Mouse (Mus musculus) hindbrain, embryonic 11.5 days (tissue): Measurements from ENCODE around the gene Slc17a2. TPM values are rescaled to one million over a fixed set of nuclear protein-coding genes. Genes with fewer than 3 reads are reported as not detected.

Experiments
- ATAC-seq: fragments of 200-750 bp; cut with Nextera tagmentation; 2 replicates; pipeline ENCODE4 v1.8.0; 2017; ENCODE audit warnings: mild to moderate bottlenecking, moderate TSS enrichment, moderate library complexity; ENCODE audit not compliant: low FRiP score
- DNase-seq: peaks from one replicate; pipeline ENCODE4 v3.0.0-alpha.2; 2015; ENCODE audit warnings: low spot score
- H3K27ac ChIP-seq: fragments of 300-500 bp; sonication (generic); 2 replicates; pipeline ENCODE4 v1.5.1; 2014; ENCODE audit warnings: mild to moderate bottlenecking, low read depth, low read length
- H3K27me3 ChIP-seq: fragments of 300-500 bp; sonication (generic); 2 replicates; pipeline ENCODE4 v1.6.1; 2014; ENCODE audit warnings: mild to moderate bottlenecking, low read length, moderate library complexity, mixed read lengths; ENCODE audit not compliant: control insufficient read depth, insufficient read depth
- H3K36me3 ChIP-seq: fragments of 300-500 bp; sonication (generic); 2 replicates; pipeline ENCODE4 v1.6.1; 2014; ENCODE audit warnings: mild to moderate bottlenecking, low read length, moderate library complexity, mixed read lengths; ENCODE audit not compliant: control insufficient read depth, insufficient read depth
- H3K4me1 ChIP-seq: fragments of 300-500 bp; sonication (generic); replicated peaks from 2 replicates; pipeline ENCODE4 v1.6.1; 2014; ENCODE audit warnings: low read length, mixed read lengths; ENCODE audit not compliant: control insufficient read depth, insufficient read depth
- H3K4me2 ChIP-seq: fragments of 300-500 bp; sonication (generic); replicated peaks from 2 replicates; pipeline ENCODE4 v1.6.1; 2014; ENCODE audit warnings: mild to moderate bottlenecking, low read depth, low read length
- H3K4me3 ChIP-seq: fragments of 300-500 bp; sonication (generic); 2 replicates; pipeline ENCODE4 v1.5.1; 2014; ENCODE audit warnings: low read depth, low read length
- H3K9ac ChIP-seq: fragments of 300-500 bp; sonication (generic); 2 replicates; pipeline ENCODE4 v1.6.1; 2014; ENCODE audit warnings: low read depth, low read length
- H3K9me3 ChIP-seq: fragments of 300-500 bp; sonication (generic); 2 replicates; pipeline ENCODE4 v1.6.1; 2016; ENCODE audit warnings: low read length; ENCODE audit not compliant: control insufficient read depth
- WGBS: fragments of 180-500 bp; shearing (Covaris S2); extraction: QIAGEN DNeasy Blood & Tissue Kit; methylation state at CpG from one replicate; pipeline ENCODE4 v1.1.7; 2014; 5-methylcytosine and 5-hydroxymethylcytosine counted together
- polyA plus RNA-seq: library from polyadenylated mRNA; unstranded; fragments of >200 nt; fragmentation: Nextera tagmentation; extraction: Ambion mirVana; gene quantifications from 2 replicates; pipeline ENCODE4 v1.2.1, GENCODE M21; 2014

Gene Slc17a2
- polyA plus RNA-seq, 1 experiment from 2014 or later: not detected

DNA sequence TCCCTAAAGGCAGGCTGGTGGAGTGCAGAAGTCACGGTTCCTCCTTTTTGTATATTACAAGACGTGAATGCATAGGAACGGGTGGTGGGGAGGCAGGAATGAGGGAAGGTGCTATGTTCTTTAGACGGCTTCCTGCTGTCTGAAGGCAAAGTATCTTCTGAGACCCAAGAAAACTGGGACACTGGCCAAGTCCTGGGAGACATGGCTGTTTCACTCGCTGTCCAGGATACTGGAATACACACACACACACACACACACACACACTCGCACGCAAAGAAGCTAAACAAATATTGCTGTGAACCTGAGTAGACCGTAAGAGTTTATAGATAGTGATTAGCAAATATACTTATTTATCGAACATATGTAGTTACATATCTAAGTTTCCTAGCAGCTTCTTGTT lies 57.9 kb downstream of the Slc17a2 start:
- H3K9ac ChIP-seq: no peak overlapping the region
- H3K4me1 ChIP-seq: no peaks in the 10 kb centered on the region
- H3K9me3 ChIP-seq: no peaks in the 10 kb centered on the region
- DNase-seq: no peak
- no peak overlapping the region for H3K4me3 ChIP-seq
- no peak overlapping the region for H3K27ac ChIP-seq
- H3K27me3 ChIP-seq: no peaks in the 10 kb centered on the region
- no peaks in the 10 kb centered on the region for H3K36me3 ChIP-seq
- WGBS: 91% methylated on average over 9 of the region's 9 CpGs
- H3K4me2 ChIP-seq: no peak overlapping the region
- no peak for ATAC-seq

DNA sequence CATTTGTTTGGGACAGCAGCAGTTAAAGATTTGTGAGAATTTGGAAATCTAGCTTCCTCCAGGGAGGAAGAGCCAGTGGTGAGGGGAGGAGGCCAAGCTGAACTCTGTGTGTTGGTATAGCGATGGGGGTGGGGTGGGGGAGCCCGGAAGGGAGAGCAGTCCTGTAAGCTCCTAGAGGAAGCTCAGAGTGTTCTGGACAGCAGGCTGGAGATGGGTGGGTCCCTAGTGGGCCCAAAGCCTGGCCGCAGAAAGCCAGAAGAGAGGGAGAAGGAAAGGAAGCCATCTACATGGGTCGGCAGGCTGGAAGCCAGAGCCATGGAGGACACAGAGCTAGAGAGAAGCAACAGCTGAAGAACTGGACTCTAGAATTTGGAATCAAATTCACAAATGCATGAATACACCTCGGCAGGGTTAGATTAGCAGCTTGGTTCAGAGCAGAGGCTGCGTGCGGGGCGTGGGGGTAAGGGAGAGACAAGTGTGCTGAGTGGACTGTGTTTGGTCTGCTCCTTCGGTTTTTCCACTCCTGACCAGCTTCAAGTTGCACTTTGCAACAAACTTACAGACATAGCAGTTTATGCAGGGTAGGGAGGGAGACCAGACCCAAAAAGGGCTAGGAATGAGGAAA lies 59.4 kb downstream of the Slc17a2 start:
- Histone ChIP-seq H3K36me3 (no peaks in the 10 kb centered on the region), H3K9ac (no peak overlapping the region), H3K27ac (no peak overlapping the region), H3K4me1 (no peaks in the 10 kb centered on the region), H3K4me3 (no peak overlapping the region), H3K4me2 (no peak overlapping the region), H3K27me3 (no peaks in the 10 kb centered on the region), H3K9me3 (no peaks in the 10 kb centered on the region)
- WGBS: 77% methylated on average over 9 of the region's 9 CpGs
- DNase-seq (no peak), ATAC-seq (no peak)

DNA sequence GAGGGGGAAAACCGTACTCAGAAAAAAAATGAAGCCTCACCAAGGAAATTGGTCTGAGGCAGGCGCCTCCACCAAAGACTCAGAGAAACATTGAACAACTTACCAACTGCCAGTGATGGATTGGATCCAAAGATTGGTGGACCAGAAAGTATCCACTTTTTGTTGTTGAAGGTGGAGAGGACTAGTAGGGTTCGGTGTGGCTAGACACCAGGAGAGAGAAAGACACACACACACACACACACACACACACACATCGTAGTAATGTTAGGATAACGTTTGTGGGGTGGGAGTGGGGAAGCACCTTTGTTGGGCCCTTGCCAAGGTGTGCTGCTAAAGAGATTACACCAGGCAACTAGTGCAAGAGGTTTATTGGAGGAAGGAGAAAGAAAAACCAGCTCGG lies 60.2 kb downstream of the Slc17a2 start:
- DNase-seq (no peak), ATAC-seq (no peak)
- Histone ChIP-seq H3K4me2 (no peak overlapping the region), H3K36me3 (no peaks in the 10 kb centered on the region), H3K9ac (no peak overlapping the region), H3K4me1 (no peaks in the 10 kb centered on the region), H3K4me3 (no peak overlapping the region), H3K27me3 (no peaks in the 10 kb centered on the region), H3K9me3 (no peaks in the 10 kb centered on the region), H3K27ac (no peak overlapping the region)
- 90% methylated on average over 6 of the region's 6 CpGs for WGBS

GRCm38 (mm10) chr13:23867405-23867804 lies 60.6 kb downstream of the Slc17a2 start, which contains the start of gene Slc17a1:
Slc17a1 (plus strand) TSS chr13:23867750.
- DNase-seq (no peak), ATAC-seq (no peak)
- WGBS: 89% methylated on average over 7 of the region's 7 CpGs

DNA sequence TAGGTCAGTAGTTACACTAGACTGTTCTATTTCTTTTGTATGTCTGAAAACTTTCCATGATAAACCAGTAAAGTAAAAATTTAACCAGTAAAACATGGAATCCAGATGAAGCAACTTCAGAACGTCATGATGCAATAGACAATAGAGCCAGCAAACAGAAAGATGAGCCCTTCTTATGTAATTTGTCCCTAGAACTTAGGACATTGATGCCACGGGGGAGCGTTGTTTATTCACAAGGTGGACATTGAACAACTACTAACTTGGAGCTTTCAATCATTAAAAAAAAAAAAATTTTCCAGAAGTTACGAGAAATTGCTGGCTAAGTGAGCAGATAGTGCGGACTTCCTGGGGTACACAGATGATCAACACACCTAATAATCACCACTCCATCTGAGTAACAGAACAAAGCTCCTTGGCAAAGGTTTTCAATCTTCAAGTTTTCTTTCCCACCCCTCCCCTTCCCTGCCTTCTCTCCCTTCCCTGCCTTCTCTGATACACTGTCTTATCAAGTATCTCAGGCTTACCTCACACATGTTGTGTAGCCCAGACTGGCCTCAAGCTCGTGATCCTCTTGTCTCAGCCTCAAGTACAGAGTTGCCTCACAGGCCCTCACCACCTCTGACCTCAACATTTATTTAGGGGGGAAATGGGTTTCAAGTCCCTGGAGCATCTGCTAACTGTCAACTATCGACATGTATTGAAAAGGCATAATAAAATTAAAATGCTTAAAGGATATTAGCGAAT lies 62.2 kb downstream of the Slc17a2 start:
- H3K27me3 ChIP-seq: no peaks in the 10 kb centered on the region
- H3K4me2 ChIP-seq: no peak overlapping the region
- DNase-seq (no peak), ATAC-seq (no peak)
- H3K27ac ChIP-seq: no peak overlapping the region
- H3K36me3 ChIP-seq: no peaks in the 10 kb centered on the region
- no peaks in the 10 kb centered on the region for H3K9me3 ChIP-seq
- no peaks in the 10 kb centered on the region for H3K4me1 ChIP-seq
- 84% methylated on average over 8 of the region's 8 CpGs for WGBS
- no peak overlapping the region for H3K4me3 ChIP-seq
- no peak overlapping the region for H3K9ac ChIP-seq

More at GRCm38 (mm10) chr13:23867405-23867804, 60.6 kb downstream of the Slc17a2 start, which contains the start of gene Slc17a1:
- Histone ChIP-seq H3K9ac (no peak within 1 kb of the TSS), H3K4me2 (no peak within 1 kb of the TSS), H3K27ac (no peak within 1 kb of the TSS), H3K36me3 (no peaks in the 10 kb centered on the region), H3K9me3 (no peaks in the 10 kb centered on the region), H3K4me1 (no peaks in the 10 kb centered on the region), H3K27me3 (no peaks in the 10 kb centered on the region), H3K4me3 (no peak within 1 kb of the TSS)

GRCm38 (mm10) chr13:23869996-23870395 lies 63.2 kb downstream of the Slc17a2 start:
- H3K9me3 ChIP-seq: no peaks in the 10 kb centered on the region
- DNase-seq (no peak), ATAC-seq (no peak)
- H3K4me3 ChIP-seq: no peak overlapping the region
- H3K4me1 ChIP-seq: no peaks in the 10 kb centered on the region
- WGBS: 88% methylated on average over 3 of the region's 3 CpGs
- no peak overlapping the region for H3K4me2 ChIP-seq
- H3K36me3 ChIP-seq: no peaks in the 10 kb centered on the region
- H3K9ac ChIP-seq: no peak overlapping the region
- H3K27me3 ChIP-seq: no peaks in the 10 kb centered on the region
- H3K27ac ChIP-seq: no peak overlapping the region

- no peak overlapping the region for H3K9ac ChIP-seq
- H3K4me2 ChIP-seq: no peak overlapping the region
- H3K4me3 ChIP-seq: no peak overlapping the region
- no peak overlapping the region for H3K27ac ChIP-seq
- H3K4me1 ChIP-seq: no peaks in the 10 kb centered on the region
- DNase-seq (no peak), ATAC-seq (no peak)
- H3K27me3 ChIP-seq: no peaks in the 10 kb centered on the region
- WGBS: 91% methylated on average over 5 of the region's 5 CpGs
- no peaks in the 10 kb centered on the region for H3K9me3 ChIP-seq
- no peaks in the 10 kb centered on the region for H3K36me3 ChIP-seq
These were observed 66.3 kb downstream of the Slc17a2 start for GRCm38 (mm10) chr13:23873141-23873540.
